Mouse (Mus musculus): ENCODE results near the gene Trim56.
"Not testable (repeated sequence)": the region's sequence is repeated elsewhere in the genome, so short reads cannot be mapped to it uniquely, and the experiment has no call there.

GRCm38 (mm10) chr5:137117994-137118393 lies 2.0 kb upstream of the Trim56 start:
- TF ChIP-seq CTCF, EP300 (IDR thresholded peaks at IDR 0.05): not testable (repeated sequence)

All from lung, postnatal 0 days (tissue).